Mouse (Mus musculus) layer of hippocampus, adult 6 months (tissue): ENCODE data around the gene Rpf1. TPM values are rescaled to one million over a fixed set of nuclear protein-coding genes. Genes with fewer than 3 reads are reported as not detected.

Experiments used
- long read RNA-seq, 2 experiments: library from polyadenylated mRNA; unstranded; transcript quantifications; one replicate each; pipeline ENCODE4 v2.0.0; 2019 to 2020
- polyA plus RNA-seq: library from polyadenylated mRNA; unstranded; fragments of <200 nt; fragmentation: Nextera tagmentation; gene quantifications from 2 replicates; pipeline ENCODE4 v1.2.3, GENCODE M21; 2021

The Rpf1 gene
- polyA plus RNA-seq = 11.5 and 14.3 TPM in 2 replicates
- long read RNA-seq, experiment 1, transcript Rpf1-201 (9 exons, 1,661 nt) = major isoform, 15 of 20 reads
- long read RNA-seq, experiment 1, partial matches to known transcripts = 1 of 20 reads
- long read RNA-seq, experiment 1, other reads (novel, unspliced or antisense) = 3 of 20 reads
- long read RNA-seq, experiment 2, transcript Rpf1-201 (9 exons, 1,661 nt) = major isoform, 31 of 37 reads
- long read RNA-seq, experiment 2, partial matches to known transcripts = 0 of 37 reads
- long read RNA-seq, experiment 2, other reads (novel, unspliced or antisense) = 6 of 37 reads

DNA sequence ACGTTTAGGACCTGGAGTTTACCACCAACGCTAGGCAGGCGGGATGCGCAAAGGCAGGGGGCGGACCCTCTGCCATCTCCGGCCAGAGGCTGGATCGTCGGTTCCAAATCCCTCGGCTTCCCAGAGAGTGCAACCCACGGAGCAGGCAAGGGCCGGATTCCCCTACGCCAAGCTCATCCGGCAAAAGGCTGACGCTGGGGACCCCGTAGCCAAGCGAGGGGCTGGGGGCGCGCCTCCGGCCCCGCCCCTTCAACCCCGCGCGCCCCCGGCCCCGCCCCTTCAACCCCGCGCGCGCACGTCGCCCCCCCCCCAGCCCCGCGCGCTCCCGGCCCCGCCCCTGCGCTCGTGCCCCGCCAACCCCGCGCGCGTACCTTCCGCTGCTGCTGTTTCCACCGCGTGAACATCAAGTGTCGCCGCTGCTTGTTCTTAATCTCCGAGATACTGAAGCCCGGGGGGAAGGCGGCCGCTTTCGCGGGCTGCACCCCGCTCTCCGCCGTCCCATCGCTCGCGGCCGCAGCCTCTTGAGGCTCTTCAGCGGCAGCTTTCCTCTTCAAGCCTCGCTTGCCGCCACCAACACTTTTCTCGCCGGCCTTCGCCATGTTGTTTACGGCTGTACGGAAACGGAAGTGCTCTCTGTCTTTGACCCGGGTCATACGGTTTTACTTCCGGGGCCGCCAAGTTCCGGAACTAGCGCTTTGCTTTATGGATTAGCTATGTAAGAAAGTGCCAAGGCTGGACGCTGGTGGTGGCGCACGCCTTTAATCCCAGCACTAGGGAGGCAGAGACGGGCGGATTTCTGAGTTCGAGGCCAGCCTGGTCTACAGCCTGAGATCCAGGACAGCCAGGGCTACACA lies at the start of gene Rpf1:
TSS of gene Rpf1 (minus strand) at position 632 of the 854 bp plus-strand sequence.

GRCm38 (mm10) chr3:146570148-146570782 lies 49.0 kb upstream of the Rpf1 start, which contains the start of gene Uox:
Gene Uox, plus strand, starts transcription at chr3:146570426.

DNA sequence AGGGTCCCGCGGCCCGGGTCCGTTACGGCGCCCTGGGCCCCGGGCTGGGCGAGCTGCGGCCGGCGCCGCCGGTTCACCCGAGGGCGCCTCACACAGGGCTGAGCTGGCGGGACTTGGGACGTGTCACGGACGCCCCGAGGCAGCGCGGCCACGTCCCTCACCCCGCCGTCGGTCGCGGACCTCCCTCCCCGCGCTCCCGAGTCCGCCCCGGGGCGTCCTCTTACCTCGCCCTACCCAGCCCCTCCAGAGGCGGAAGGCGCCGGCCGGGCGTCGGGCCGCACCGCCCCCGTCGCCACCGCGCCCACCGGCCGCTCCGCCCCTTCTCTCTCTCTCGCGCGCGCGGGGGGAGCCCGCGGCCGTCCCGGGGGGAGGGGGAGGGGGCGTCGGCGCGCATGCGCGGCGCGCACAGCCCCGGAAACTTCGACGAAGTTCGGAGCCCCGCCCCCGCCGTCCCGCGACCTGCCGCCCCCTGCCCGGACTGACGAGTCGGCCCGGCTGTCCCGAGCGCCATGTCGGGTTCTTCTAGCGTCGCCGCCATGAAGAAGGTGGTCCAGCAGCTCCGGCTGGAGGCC lies 21.7 kb downstream of the Rpf1 start, which contains the start of the genes Spata1 and Gng5:
TSS of gene Spata1 (minus strand) at position 323 of the 572 bp plus-strand sequence.
TSS of gene Gng5 (plus strand) at position 377 of the 572 bp plus-strand sequence.

Other genes starting within 250 kb of the Rpf1 start
- 21.8 and 22.7 TPM in 2 replicates for gene Ssx2ip, start 116.8 kb downstream of the Rpf1 start, polyA plus RNA-seq
- gene Ctbs, start 71.6 kb downstream of the Rpf1 start, polyA plus RNA-seq = 4.8 and 7.5 TPM in 2 replicates
- gene Spata1, start 21.7 kb downstream of the Rpf1 start, polyA plus RNA-seq = 0.38 and 0.73 TPM in 2 replicates
- 320 and 403 TPM in 2 replicates for gene Gng5, start 21.6 kb downstream of the Rpf1 start, polyA plus RNA-seq
- 0.85 and 0.93 TPM in 2 replicates for gene Uox, start 49.0 kb upstream of the Rpf1 start, polyA plus RNA-seq
- 0.05 TPM in 1 of 2 replicates, not detected in the other for gene Dnase2b, start 94.2 kb upstream of the Rpf1 start, polyA plus RNA-seq
- gene 4930503B20Rik, start 129.9 kb upstream of the Rpf1 start, polyA plus RNA-seq = not detected in 2 replicates
- 0.25 and 0.41 TPM in 2 replicates for gene Samd13, start 164.2 kb upstream of the Rpf1 start, polyA plus RNA-seq